Mouse (Mus musculus): ENCODE results near the gene Brip1. TPM values are rescaled to one million over a fixed set of nuclear protein-coding genes. Genes with fewer than 3 reads are reported as not detected.

The Brip1 gene
- polyA plus RNA-seq, 1 experiment from 2014 or later = 4.9 TPM

DNA sequence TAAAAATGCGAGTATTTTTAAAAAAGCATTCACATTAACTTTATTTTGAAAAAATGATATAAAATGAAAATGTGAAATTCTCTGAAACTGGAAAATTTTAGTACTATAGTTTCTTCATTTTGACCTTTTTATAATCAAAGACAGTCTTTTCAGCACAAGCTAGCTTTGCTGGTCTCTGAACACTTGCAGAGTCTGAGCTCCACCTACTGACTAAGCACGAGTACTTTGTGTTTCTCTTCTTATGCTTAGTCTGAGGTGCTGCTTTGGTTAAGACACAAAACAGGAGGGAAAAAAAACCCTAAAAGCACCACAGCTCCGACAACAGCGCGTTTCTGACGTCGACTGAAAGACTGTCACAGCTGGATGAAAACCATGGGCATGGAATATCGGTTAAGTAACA is 133.8 kb downstream of the Brip1 start:
- Histone ChIP-seq H3K27me3 (replicated peaks; ENCODE audit: control insufficient read depth, insufficient read depth, low read length) (no peaks in the 10 kb centered on the region), H3K27ac (ENCODE audit: low read depth, low read length) (no peak overlapping the region), H3K9ac (ENCODE audit: low read depth, low read length) (no peak overlapping the region), H3K4me1 (replicated peaks; ENCODE audit: control insufficient read depth, insufficient read depth, low read length) (no peaks in the 10 kb centered on the region), H3K9me3 (ENCODE audit: control insufficient read depth) (no peaks in the 10 kb centered on the region), H3K4me2 (replicated peaks; ENCODE audit: low read depth) (no peak overlapping the region), H3K36me3 (ENCODE audit: control insufficient read depth, insufficient read depth) (0 out of 2 replicates have a peak, but pooled peaks cover 2% of the 10 kb centered on the region), H3K4me3 (ENCODE audit: low read depth, low read length) (no peak overlapping the region)
- WGBS = 77% methylated on average over 8 of the region's 8 CpGs
- TF ChIP-seq CTCF (IDR thresholded peaks at IDR 0.05; ENCODE audit: low read depth) = peak; percentile 65
- no peak for ATAC-seq

DNA sequence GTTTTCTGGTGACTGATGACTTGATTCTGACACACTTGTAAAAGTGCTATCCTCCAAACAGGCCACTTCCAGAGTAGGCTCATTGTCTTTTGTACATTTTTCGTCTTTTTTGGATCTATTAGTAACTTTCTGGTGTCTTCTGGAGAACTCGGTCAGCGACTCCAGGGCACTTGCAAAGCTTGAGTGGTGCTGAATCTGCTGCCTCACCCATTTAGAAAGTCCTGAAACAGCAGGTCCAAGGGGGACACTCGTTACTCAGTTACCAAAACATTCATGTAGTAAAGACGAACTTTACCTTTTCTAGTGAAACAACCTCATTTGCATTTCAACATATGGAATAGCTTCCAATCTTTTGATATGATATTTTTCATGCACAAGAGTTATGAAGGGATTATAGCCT is 136.1 kb downstream of the Brip1 start:
- H3K36me3 ChIP-seq (ENCODE audit: control insufficient read depth, insufficient read depth) = 0 out of 2 replicates have a peak, but pooled peaks cover 2% of the 10 kb centered on the region
- no peak overlapping the region for H3K9ac ChIP-seq (ENCODE audit: low read depth, low read length)
- ATAC-seq = no peak
- no peak overlapping the region for H3K4me2 ChIP-seq (replicated peaks; ENCODE audit: low read depth)
- WGBS = 86% methylated on average over 5 of the region's 5 CpGs
- TF ChIP-seq CTCF (IDR thresholded peaks at IDR 0.05; ENCODE audit: low read depth) = no peak
- H3K9me3 ChIP-seq (ENCODE audit: control insufficient read depth) = no peaks in the 10 kb centered on the region
- no peaks in the 10 kb centered on the region for H3K4me1 ChIP-seq (replicated peaks; ENCODE audit: control insufficient read depth, insufficient read depth, low read length)
- H3K27ac ChIP-seq (ENCODE audit: low read depth, low read length) = no peak overlapping the region
- H3K4me3 ChIP-seq (ENCODE audit: low read depth, low read length) = no peak overlapping the region
- H3K27me3 ChIP-seq (replicated peaks; ENCODE audit: control insufficient read depth, insufficient read depth, low read length) = no peaks in the 10 kb centered on the region

DNA sequence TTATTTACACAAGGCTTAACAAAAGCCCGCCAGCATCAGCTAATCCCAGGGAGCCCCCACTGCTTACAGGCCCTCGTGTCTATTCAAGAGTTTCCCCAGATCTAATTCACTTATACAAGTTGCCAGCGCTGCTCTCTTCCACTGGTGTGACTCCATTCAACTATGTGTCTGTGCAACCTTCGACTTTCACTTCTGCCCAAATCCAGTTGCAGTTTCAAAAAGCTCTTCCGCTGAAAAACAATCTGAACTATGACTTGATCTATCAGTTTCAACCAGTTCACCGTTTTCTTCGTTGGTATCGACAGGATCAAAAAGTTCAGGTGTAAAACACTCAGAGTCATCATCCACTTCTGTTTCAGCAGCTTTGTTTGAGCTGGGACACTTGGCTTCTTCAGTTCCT is 139.8 kb downstream of the Brip1 start:
- ATAC-seq = no peak
- 86% methylated on average over 8 of the region's 8 CpGs for WGBS
- no peak overlapping the region for H3K4me2 ChIP-seq (replicated peaks; ENCODE audit: low read depth)
- H3K27me3 ChIP-seq (replicated peaks; ENCODE audit: control insufficient read depth, insufficient read depth, low read length) = no peaks in the 10 kb centered on the region
- no peak overlapping the region for H3K9ac ChIP-seq (ENCODE audit: low read depth, low read length)
- H3K27ac ChIP-seq (ENCODE audit: low read depth, low read length) = no peak overlapping the region
- H3K4me1 ChIP-seq (replicated peaks; ENCODE audit: control insufficient read depth, insufficient read depth, low read length) = no peaks in the 10 kb centered on the region
- H3K9me3 ChIP-seq (ENCODE audit: control insufficient read depth) = no peaks in the 10 kb centered on the region
- TF ChIP-seq CTCF (IDR thresholded peaks at IDR 0.05; ENCODE audit: low read depth) = no peak
- 0 out of 2 replicates have a peak, but pooled peaks cover 2% of the 10 kb centered on the region for H3K36me3 ChIP-seq (ENCODE audit: control insufficient read depth, insufficient read depth)
- no peak overlapping the region for H3K4me3 ChIP-seq (ENCODE audit: low read depth, low read length)

DNA sequence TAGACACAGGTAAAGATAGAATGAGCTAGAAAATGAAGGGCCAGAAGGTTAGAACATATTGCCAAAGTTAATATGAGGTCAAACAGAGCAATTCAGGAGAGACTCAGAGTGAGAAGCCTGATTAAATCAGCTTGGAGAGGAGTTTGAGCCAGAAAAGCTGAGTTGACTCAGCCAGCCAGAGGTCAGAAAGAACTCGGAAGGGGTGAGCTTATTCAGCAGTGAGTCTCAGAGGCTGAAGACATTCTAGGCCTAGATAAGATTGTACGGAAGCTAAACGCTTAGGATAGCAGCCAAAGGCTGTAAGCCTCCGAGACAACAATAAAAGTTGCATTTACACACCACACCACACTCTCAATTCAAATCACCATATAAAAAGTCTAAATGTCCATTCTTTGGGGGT is 141.9 kb downstream of the Brip1 start:
- no peak for ATAC-seq

DNA sequence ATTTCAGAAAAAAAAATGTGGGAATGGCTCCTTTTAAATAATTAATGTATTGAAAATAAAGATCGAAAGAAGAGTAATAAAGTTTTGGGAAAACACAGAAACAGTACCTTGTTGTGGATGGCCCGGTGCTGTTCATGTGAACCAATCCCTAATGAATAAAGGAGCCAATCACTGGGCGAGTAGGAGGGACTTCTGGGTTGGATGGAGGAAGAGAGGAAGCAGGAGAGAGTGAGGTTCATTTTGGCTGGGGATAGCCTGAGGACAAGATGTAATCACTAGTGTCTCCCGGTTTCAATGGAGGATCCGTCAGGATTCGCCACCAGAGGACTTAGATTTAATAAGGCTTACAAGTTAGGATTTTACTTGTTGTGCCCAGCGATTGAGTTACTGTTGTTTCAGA is 145.2 kb downstream of the Brip1 start:
- no peaks in the 10 kb centered on the region for H3K4me1 ChIP-seq (replicated peaks; ENCODE audit: control insufficient read depth, insufficient read depth, low read length)

More for the DNA sequence above, 141.9 kb downstream of the Brip1 start:
- Histone ChIP-seq H3K27me3 (replicated peaks; ENCODE audit: control insufficient read depth, insufficient read depth, low read length) (no peaks in the 10 kb centered on the region), H3K4me1 (replicated peaks; ENCODE audit: control insufficient read depth, insufficient read depth, low read length) (no peaks in the 10 kb centered on the region), H3K36me3 (ENCODE audit: control insufficient read depth, insufficient read depth) (no peaks in the 10 kb centered on the region), H3K4me2 (replicated peaks; ENCODE audit: low read depth) (no peak overlapping the region), H3K27ac (ENCODE audit: low read depth, low read length) (no peak overlapping the region), H3K9ac (ENCODE audit: low read depth, low read length) (no peak overlapping the region), H3K9me3 (ENCODE audit: control insufficient read depth) (no peaks in the 10 kb centered on the region), H3K4me3 (ENCODE audit: low read depth, low read length) (no peak overlapping the region)
- TF ChIP-seq CTCF (IDR thresholded peaks at IDR 0.05; ENCODE audit: low read depth) = no peak
- 42% methylated on average over 4 of the region's 4 CpGs for WGBS

DNA sequence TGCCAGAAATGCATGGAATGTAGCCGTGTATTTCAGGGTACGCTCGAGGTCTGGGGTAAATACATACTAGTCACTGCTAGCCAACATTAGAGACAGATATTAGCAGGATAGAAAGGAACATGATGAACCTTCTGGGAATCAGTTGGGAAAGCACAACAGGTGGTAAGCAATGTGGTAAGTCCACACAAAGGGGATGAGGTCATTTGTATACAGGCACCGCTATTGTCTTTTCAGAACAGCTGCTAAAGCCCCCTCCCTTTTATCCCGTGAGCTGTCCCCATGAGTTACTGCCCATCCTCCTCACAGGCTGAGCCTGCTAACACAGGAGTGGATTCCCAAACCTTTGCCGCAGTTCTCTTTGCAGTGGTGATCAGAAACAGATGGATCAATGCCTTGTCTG is 149.6 kb downstream of the Brip1 start:
- H3K27me3 ChIP-seq (replicated peaks; ENCODE audit: control insufficient read depth, insufficient read depth, low read length) = no peaks in the 10 kb centered on the region
- no peaks in the 10 kb centered on the region for H3K4me1 ChIP-seq (replicated peaks; ENCODE audit: control insufficient read depth, insufficient read depth, low read length)
- H3K9ac ChIP-seq (ENCODE audit: low read depth, low read length) = no peak overlapping the region
- no peaks in the 10 kb centered on the region for H3K36me3 ChIP-seq (ENCODE audit: control insufficient read depth, insufficient read depth)
- no peak for ATAC-seq
- WGBS = 32% methylated on average over 6 of the region's 6 CpGs
- no peaks in the 10 kb centered on the region for H3K9me3 ChIP-seq (ENCODE audit: control insufficient read depth)
- no peak overlapping the region for H3K4me3 ChIP-seq (ENCODE audit: low read depth, low read length)
- no peak for TF ChIP-seq CTCF (IDR thresholded peaks at IDR 0.05; ENCODE audit: low read depth)
- H3K4me2 ChIP-seq (replicated peaks; ENCODE audit: low read depth) = no peak overlapping the region
- H3K27ac ChIP-seq (ENCODE audit: low read depth, low read length) = no peak overlapping the region

More for the DNA sequence above, 145.2 kb downstream of the Brip1 start:
- H3K4me3 ChIP-seq (ENCODE audit: low read depth, low read length) = no peak overlapping the region
- H3K4me2 ChIP-seq (replicated peaks; ENCODE audit: low read depth) = no peak overlapping the region
- H3K27ac ChIP-seq (ENCODE audit: low read depth, low read length) = no peak overlapping the region
- no peaks in the 10 kb centered on the region for H3K27me3 ChIP-seq (replicated peaks; ENCODE audit: control insufficient read depth, insufficient read depth, low read length)
- no peak for ATAC-seq
- no peak for TF ChIP-seq CTCF (IDR thresholded peaks at IDR 0.05; ENCODE audit: low read depth)
- WGBS = 72% methylated on average over 7 of the region's 7 CpGs
- H3K9me3 ChIP-seq (ENCODE audit: control insufficient read depth) = no peaks in the 10 kb centered on the region
- no peak overlapping the region for H3K9ac ChIP-seq (ENCODE audit: low read depth, low read length)
- H3K36me3 ChIP-seq (ENCODE audit: control insufficient read depth, insufficient read depth) = no peaks in the 10 kb centered on the region

Data from intestine, postnatal 0 days (tissue).